Mouse (Mus musculus) kidney, postnatal 0 days (tissue): ENCODE data around the gene Rasgrf2. TPM values are rescaled to one million over a fixed set of nuclear protein-coding genes. Genes with fewer than 3 reads are reported as not detected.
A peak's percentile ranks its signal among the peaks of the same experiment; 100 is the strongest.

Experiments used
- ATAC-seq: fragments of 200-750 bp; cut with Nextera tagmentation; replicated peaks from 2 replicates; pipeline ENCODE4 v1.8.0; 2017; ENCODE audit warnings: low read depth, moderate number of reproducible peaks, moderate TSS enrichment, moderate library complexity; ENCODE audit not compliant: low FRiP score
- DNase-seq: peaks from one replicate; pipeline ENCODE4 v3.0.0-alpha.2; 2016; ENCODE audit warnings: low spot score
- H3K27ac ChIP-seq: fragments of 300-500 bp; sonication (generic); 2 replicates; pipeline ENCODE4 v1.5.1; 2014; ENCODE audit warnings: mild to moderate bottlenecking
- H3K27me3 ChIP-seq: fragments of 300-500 bp; sonication (generic); 2 replicates; pipeline ENCODE4 v1.6.1; 2014; ENCODE audit warnings: low read length, mixed read lengths; ENCODE audit not compliant: insufficient read depth
- H3K36me3 ChIP-seq: fragments of 300-500 bp; sonication (generic); 2 replicates; pipeline ENCODE4 v1.6.1; 2014; ENCODE audit warnings: low read length, mixed read lengths; ENCODE audit not compliant: insufficient read depth
- H3K4me1 ChIP-seq: fragments of 300-500 bp; sonication (generic); replicated peaks from 2 replicates; pipeline ENCODE4 v1.6.1; 2014; ENCODE audit warnings: antibody characterized with exemption, low read length, mixed read lengths; ENCODE audit not compliant: insufficient read depth
- H3K4me2 ChIP-seq: fragments of 300-500 bp; sonication (generic); 2 replicates; pipeline ENCODE4 v1.6.1; 2014; ENCODE audit warnings: mild to moderate bottlenecking, low read length, moderate library complexity, mixed read lengths
- H3K4me3 ChIP-seq: fragments of 300-500 bp; sonication (generic); replicated peaks from 2 replicates; pipeline ENCODE4 v1.5.1; 2014; ENCODE audit warnings: low read depth, low read length
- H3K9ac ChIP-seq: fragments of 300-500 bp; sonication (generic); 2 replicates; pipeline ENCODE4 v1.6.1; 2014; ENCODE audit warnings: low read depth, low read length
- H3K9me3 ChIP-seq: fragments of 300-500 bp; sonication (generic); replicated peaks from 2 replicates; pipeline ENCODE4 v1.6.1; 2016; ENCODE audit warnings: low read length, inconsistent platforms, mixed read lengths
- CTCF ChIP-seq: IDR thresholded peaks from 2 replicates; pipeline ENCODE4 v1.5.1; 2016; ENCODE audit warnings: antibody characterized with exemption, low read depth, mild to moderate bottlenecking, moderate library complexity
- WGBS: fragments of 180-500 bp; shearing (Covaris S2); extraction: QIAGEN DNeasy Blood & Tissue Kit; methylation state at CpG from one replicate; pipeline ENCODE4 v1.1.7; 2014; 5-methylcytosine and 5-hydroxymethylcytosine counted together
- polyA plus RNA-seq: library from polyadenylated mRNA; unstranded; fragments of >200 nt; fragmentation: Nextera tagmentation; extraction: Ambion mirVana; gene quantifications from 2 replicates; pipeline ENCODE4 v1.2.1, GENCODE M21; 2015

Gene Rasgrf2
- polyA plus RNA-seq, 1 experiment from 2014 or later, result 0.82 TPM

- H3K27ac ChIP-seq, result no peak overlapping the region
- peak; percentile 96 for TF ChIP-seq CTCF
- WGBS, result 40% methylated on average over 10 of the region's 10 CpGs
- ATAC-seq, result peak; percentile 61; the same call in 1 of the 2 replicates
- DNase-seq, result peak; percentile 85
- no peak overlapping the region for H3K9ac ChIP-seq
- no peak overlapping the region for H3K4me3 ChIP-seq
- H3K9me3 ChIP-seq, result no peaks in the 10 kb centered on the region
- no peaks in the 10 kb centered on the region for H3K36me3 ChIP-seq
- no peaks in the 10 kb centered on the region for H3K27me3 ChIP-seq
- H3K4me2 ChIP-seq, result no peak overlapping the region
- H3K4me1 ChIP-seq, result no peaks in the 10 kb centered on the region
Observed at GRCm38 (mm10) chr13:91908202-91908980, 223.1 kb downstream of the Rasgrf2 start.

- H3K4me2 ChIP-seq, result no peak overlapping the region
- H3K36me3 ChIP-seq, result no peaks in the 10 kb centered on the region
- no peak for TF ChIP-seq CTCF
- H3K27me3 ChIP-seq, result no peaks in the 10 kb centered on the region
- no peak overlapping the region for H3K4me3 ChIP-seq
- DNase-seq (no peak), ATAC-seq (no peak)
- no peaks in the 10 kb centered on the region for H3K9me3 ChIP-seq
- H3K27ac ChIP-seq, result no peak overlapping the region
- H3K9ac ChIP-seq, result no peak overlapping the region
- H3K4me1 ChIP-seq, result no peaks in the 10 kb centered on the region
- 67% methylated on average over 3 of the region's 3 CpGs for WGBS
Observed at GRCm38 (mm10) chr13:91906338-91906737, 225.1 kb downstream of the Rasgrf2 start.

GRCm38 (mm10) chr13:91896476-91896875 is 235.0 kb downstream of the Rasgrf2 start:
- no peak for ATAC-seq
- no peak overlapping the region for H3K9ac ChIP-seq

GRCm38 (mm10) chr13:91893132-91893531 is 238.3 kb downstream of the Rasgrf2 start:
- WGBS, result 75% methylated on average over 6 of the region's 6 CpGs
- Histone ChIP-seq H3K27ac (no peak overlapping the region), H3K27me3 (no peaks in the 10 kb centered on the region), H3K4me1 (no peaks in the 10 kb centered on the region), H3K9ac (no peak overlapping the region), H3K36me3 (no peaks in the 10 kb centered on the region), H3K4me2 (no peak overlapping the region), H3K4me3 (no peak overlapping the region), H3K9me3 (no peaks in the 10 kb centered on the region)
- ATAC-seq (no peak), DNase-seq (peak; percentile 18)
- peak; percentile 68 for TF ChIP-seq CTCF

More at GRCm38 (mm10) chr13:91896476-91896875, 235.0 kb downstream of the Rasgrf2 start:
- WGBS, result 61% methylated on average over 1 of the region's 1 CpGs
- H3K4me1 ChIP-seq, result no peaks in the 10 kb centered on the region
- no peaks in the 10 kb centered on the region for H3K27me3 ChIP-seq
- H3K4me3 ChIP-seq, result no peak overlapping the region
- no peak overlapping the region for H3K27ac ChIP-seq
- DNase-seq, result no peak
- TF ChIP-seq CTCF, result no peak
- no peak overlapping the region for H3K4me2 ChIP-seq
- no peaks in the 10 kb centered on the region for H3K36me3 ChIP-seq
- no peaks in the 10 kb centered on the region for H3K9me3 ChIP-seq

- H3K4me3 ChIP-seq, result no peak overlapping the region
- WGBS, result 83% methylated on average over 6 of the region's 6 CpGs
- H3K9ac ChIP-seq, result no peak overlapping the region
Observed at GRCm38 (mm10) chr13:91890031-91890619, 241.3 kb downstream of the Rasgrf2 start.

DNA sequence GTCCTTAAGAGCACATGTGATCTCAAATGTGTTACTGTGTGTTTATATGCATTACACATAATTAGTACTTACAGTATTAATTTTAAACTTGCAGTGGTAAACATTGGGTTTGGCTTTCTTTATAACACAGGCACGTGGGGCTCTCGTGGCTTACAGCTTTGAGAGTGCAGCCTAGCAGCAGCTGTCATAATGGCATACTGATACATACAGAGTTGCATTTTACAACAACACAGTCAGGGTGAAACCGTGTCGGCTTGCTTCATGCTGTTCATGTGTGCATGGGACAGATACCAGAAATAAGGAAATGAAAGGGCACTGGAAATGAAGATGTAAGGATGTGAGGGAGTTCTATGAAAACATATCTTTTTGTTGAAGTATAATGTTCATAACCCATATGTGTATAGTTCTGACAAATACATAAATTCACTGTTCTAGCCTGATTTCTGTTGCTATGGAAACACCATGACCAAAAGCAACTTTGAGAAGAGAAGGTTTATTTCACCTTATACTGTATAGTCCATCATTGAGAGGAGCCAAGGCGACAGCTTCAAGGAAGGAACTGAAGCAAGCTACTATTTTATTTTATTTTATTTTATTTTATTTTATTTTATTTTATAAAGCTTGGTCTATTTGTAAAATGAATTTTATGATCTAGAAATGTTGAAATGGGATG is 246.6 kb downstream of the Rasgrf2 start:
- Histone ChIP-seq H3K27me3 (no peaks in the 10 kb centered on the region), H3K9me3 (no peaks in the 10 kb centered on the region), H3K9ac (no peak overlapping the region), H3K36me3 (no peaks in the 10 kb centered on the region), H3K4me2 (no peak overlapping the region), H3K4me1 (no peaks in the 10 kb centered on the region), H3K4me3 (no peak overlapping the region), H3K27ac (no peak overlapping the region)
- TF ChIP-seq CTCF, result no peak
- WGBS, result 87% methylated on average over 5 of the region's 5 CpGs
- ATAC-seq (no peak), DNase-seq (no peak)

More at GRCm38 (mm10) chr13:91890031-91890619, 241.3 kb downstream of the Rasgrf2 start:
- Histone ChIP-seq H3K36me3 (no peaks in the 10 kb centered on the region), H3K4me1 (no peaks in the 10 kb centered on the region), H3K4me2 (no peak overlapping the region), H3K27me3 (no peaks in the 10 kb centered on the region), H3K9me3 (no peaks in the 10 kb centered on the region), H3K27ac (no peak overlapping the region)
- DNase-seq (no peak), ATAC-seq (no peak)
- no peak for TF ChIP-seq CTCF
